Mouse (Mus musculus) liver, adult 2 months (tissue): ENCODE measurements at regions not wholly inside any gene's neighbourhood (a gene's known extent, or its start where the extent isn't known, plus 50 kb on each side); places are given as distances from the start of the nearest gene placed in this dataset.

Experiments used
- CTCF ChIP-seq: fragments of 200-500 bp; IDR thresholded peaks from 2 replicates; pipeline ENCODE4 v1.5.1; 2011; ENCODE audit warnings: low read depth, low read length, control low read depth
- POLR2A ChIP-seq: fragments of 200-500 bp; IDR thresholded peaks from 2 replicates; pipeline ENCODE4 v1.6.1; 2011; ENCODE audit warnings: low read length, control low read depth; ENCODE audit not compliant: insufficient read depth; ENCODE audit errors: extremely low read depth

- TF ChIP-seq CTCF (no peak), POLR2A (no peak)
Measured at GRCm38 (mm10) chr1:194521216-194521615, 96.8 kb upstream of the Plxna2 start.
